Mouse (Mus musculus) heart, adult 2 months (tissue): ENCODE data around the gene Ezr. TPM values are rescaled to one million over a fixed set of nuclear protein-coding genes. Genes with fewer than 3 reads are reported as not detected.

ENCODE experiments used
- DNase-seq, 2 experiments: peaks; one replicate each; pipeline ENCODE4 v3.0.0; 2021
- H3K27ac ChIP-seq: fragments of 200-600 bp; 2 replicates; pipeline ENCODE4 v1.8.1; 2022
- H3K27me3 ChIP-seq: fragments of 200-500 bp; 2 replicates; pipeline ENCODE4 v1.6.1; 2012; ENCODE audit warnings: mild to moderate bottlenecking, low read length, inconsistent platforms, mixed read lengths; ENCODE audit not compliant: control insufficient read depth, insufficient read depth
- H3K36me3 ChIP-seq: fragments of 200-500 bp; 2 replicates; pipeline ENCODE4 v1.6.1; 2012; ENCODE audit warnings: low read length, inconsistent platforms; ENCODE audit not compliant: control insufficient read depth, insufficient read depth
- H3K4me1 ChIP-seq: fragments of 200-500 bp; 2 replicates; pipeline ENCODE4 v1.6.1; 2011; ENCODE audit warnings: low read length; ENCODE audit not compliant: control insufficient read depth, insufficient read depth
- H3K4me3 ChIP-seq: fragments of 200-600 bp; 2 replicates; pipeline ENCODE4 v1.8.1; 2022
- H3K79me2 ChIP-seq: fragments of 200-500 bp; replicated peaks from 2 replicates; pipeline ENCODE4 v1.6.1; 2012; ENCODE audit warnings: mild to moderate bottlenecking, inconsistent platforms, low read length, moderate library complexity, mixed read lengths; ENCODE audit not compliant: control insufficient read depth, insufficient read depth
- H3K9ac ChIP-seq: fragments of 200-500 bp; 2 replicates; pipeline ENCODE4 v1.6.1; 2012; ENCODE audit warnings: low read depth, mild to moderate bottlenecking, control low read depth, inconsistent platforms, low read length, mixed read lengths
- CTCF ChIP-seq: fragments of 200-600 bp; IDR thresholded peaks from 2 replicates; pipeline ENCODE4 v1.8.1; 2022; ENCODE audit warnings: antibody characterized with exemption, mild to moderate bottlenecking, moderate library complexity
- EP300 ChIP-seq: fragments of 200-500 bp; IDR thresholded peaks from 2 replicates; pipeline ENCODE4 v1.6.1; 2011; ENCODE audit warnings: low read depth, low read length, control low read depth; ENCODE audit not compliant: insufficient read depth
- POLR2A ChIP-seq: fragments of 200-500 bp; IDR thresholded peaks from 2 replicates; pipeline ENCODE4 v1.6.1; 2011; ENCODE audit warnings: mild to moderate bottlenecking, low read depth, low read length, control low read depth; ENCODE audit not compliant: insufficient read depth
- WGBS: fragments of 180-500 bp; shearing (Covaris S2); methylation state at CpG from one replicate; pipeline ENCODE4 v1.1.7; 2018; 5-methylcytosine and 5-hydroxymethylcytosine counted together
- intact Hi-C: fragments of 180-260 bp; cut with DNase I; formaldehyde crosslinking; loops from one replicate; pipeline ENCODE4 v1.15.1; 2025
- polyA plus RNA-seq: library from polyadenylated mRNA; depleted of rRNA; stranded (reverse); fragments of >200 nt; gene quantifications from 2 replicates; pipeline ENCODE4 v1.2.3, GENCODE M21; 2012
- total RNA-seq, 2 experiments: library from RNA; stranded (reverse); gene quantifications; 2 replicates each; pipeline ENCODE4 v1.2.3; 2021

Gene Ezr
- total and polyA plus RNA-seq, 3 experiments = 24.2 to 35.7 (median 33.4) TPM

GRCm38 (mm10) chr17:6745503-6745902, 37.1 kb downstream of the Ezr start:
- TF ChIP-seq EP300 (no peak), CTCF (no peak), POLR2A (no peak)
- no peak for DNase-seq
- peaks cover 2% of the 10 kb centered on the region; the same call in 1 of the 2 replicates for H3K36me3 ChIP-seq
- no peak overlapping the region for H3K4me3 ChIP-seq
- no peaks in the 10 kb centered on the region for H3K27me3 ChIP-seq
- peaks cover 28% of the 10 kb centered on the region for H3K4me1 ChIP-seq
- WGBS = 74% methylated on average over 5 of the region's 5 CpGs
- no peaks in the 10 kb centered on the region for H3K79me2 ChIP-seq
- H3K9ac ChIP-seq = no peak overlapping the region
- no peak overlapping the region for H3K27ac ChIP-seq
- intact Hi-C loops = no loop called here

- Histone ChIP-seq H3K4me3 (no peak overlapping the region), H3K79me2 (no peaks in the 10 kb centered on the region), H3K4me1 (peaks cover 28% of the 10 kb centered on the region), H3K36me3 (peaks cover 2% of the 10 kb centered on the region; the same call in 1 of the 2 replicates), H3K9ac (no peak overlapping the region), H3K27ac (no peak overlapping the region), H3K27me3 (no peaks in the 10 kb centered on the region)
- WGBS = 96% methylated on average over 14 of the region's 14 CpGs
- intact Hi-C loops = loop anchor here (5.0 kb wide), 1 partner anchor 32 kb away; no protein-coding TSS in a partner anchor
- DNase-seq = peak in 1 of 2 experiments; percentile 13
- TF ChIP-seq POLR2A (no peak), CTCF (no peak), EP300 (no peak)
These were observed 37.7 kb downstream of the Ezr start for GRCm38 (mm10) chr17:6744871-6745270.

GRCm38 (mm10) chr17:6744366-6744765, 38.2 kb downstream of the Ezr start:
- WGBS = 54% methylated on average over 9 of the region's 9 CpGs
- Histone ChIP-seq H3K4me3 (no peak overlapping the region), H3K36me3 (peaks cover 2% of the 10 kb centered on the region; the same call in 1 of the 2 replicates), H3K9ac (no peak overlapping the region), H3K27ac (no peak overlapping the region), H3K4me1 (peaks cover 27% of the 10 kb centered on the region), H3K27me3 (no peaks in the 10 kb centered on the region), H3K79me2 (no peaks in the 10 kb centered on the region)
- TF ChIP-seq CTCF (no peak), EP300 (no peak), POLR2A (no peak)
- intact Hi-C loops = loop anchor here (5.0 kb wide), 1 partner anchor 33 kb away; no protein-coding TSS in a partner anchor
- peak in 1 of 2 experiments; percentile 12 for DNase-seq

- H3K79me2 ChIP-seq = no peaks in the 10 kb centered on the region
- no peak overlapping the region for H3K9ac ChIP-seq
- H3K4me3 ChIP-seq = no peak overlapping the region
- H3K27ac ChIP-seq = no peak overlapping the region
- peaks cover 2% of the 10 kb centered on the region; the same call in 1 of the 2 replicates for H3K36me3 ChIP-seq
- H3K4me1 ChIP-seq = peaks cover 25% of the 10 kb centered on the region
- TF ChIP-seq CTCF = no peak
- TF ChIP-seq EP300 = no peak
- TF ChIP-seq POLR2A = no peak
- peak in 1 of 2 experiments; percentile 16 for DNase-seq
- WGBS = 53% methylated on average over 11 of the region's 11 CpGs
- no peaks in the 10 kb centered on the region for H3K27me3 ChIP-seq
- intact Hi-C loops = loop anchor here (5.0 kb wide), 1 partner anchor 33 kb away; no protein-coding TSS in a partner anchor
These were observed 38.8 kb downstream of the Ezr start for GRCm38 (mm10) chr17:6743787-6744239.

GRCm38 (mm10) chr17:6743039-6743575, 39.5 kb downstream of the Ezr start:
- no peak for TF ChIP-seq POLR2A
- no peak for TF ChIP-seq CTCF
- WGBS = 67% methylated on average over 11 of the region's 11 CpGs
- DNase-seq = peak in 1 of 2 experiments; percentile 15
- H3K9ac ChIP-seq = no peak overlapping the region
- H3K4me3 ChIP-seq = no peak overlapping the region
- intact Hi-C loops = loop anchor here (5.0 kb wide), 1 partner anchor 34 kb away; no protein-coding TSS in a partner anchor
- H3K27ac ChIP-seq = no peak overlapping the region
- no peaks in the 10 kb centered on the region for H3K79me2 ChIP-seq
- peaks cover 2% of the 10 kb centered on the region; the same call in 1 of the 2 replicates for H3K36me3 ChIP-seq
- peaks cover 19% of the 10 kb centered on the region for H3K4me1 ChIP-seq
- H3K27me3 ChIP-seq = no peaks in the 10 kb centered on the region

GRCm38 (mm10) chr17:6742083-6743038, 40.2 kb downstream of the Ezr start:
- TF ChIP-seq EP300 = no peak
- no peak for TF ChIP-seq POLR2A
- TF ChIP-seq CTCF = no peak
- H3K36me3 ChIP-seq = peaks cover 2% of the 10 kb centered on the region; the same call in 1 of the 2 replicates
- intact Hi-C loops = loop anchor here (5.0 kb wide), 1 partner anchor 35 kb away; no protein-coding TSS in a partner anchor
- no peaks in the 10 kb centered on the region for H3K79me2 ChIP-seq
- H3K4me1 ChIP-seq = peaks cover 13% of the 10 kb centered on the region
- no peak overlapping the region for H3K27ac ChIP-seq
- H3K4me3 ChIP-seq = no peak overlapping the region
- no peaks in the 10 kb centered on the region for H3K27me3 ChIP-seq
- peak; percentile 48 to 67 for DNase-seq
- H3K9ac ChIP-seq = no peak overlapping the region
- 43% methylated on average over 33 of the region's 33 CpGs for WGBS
